Mouse (Mus musculus) heart, embryonic 16.5 days (tissue): ENCODE data around the gene Prkci. TPM values are rescaled to one million over a fixed set of nuclear protein-coding genes. Genes with fewer than 3 reads are reported as not detected.

ENCODE experiments used
- ATAC-seq: fragments of 200-750 bp; cut with Nextera tagmentation; replicated peaks from 2 replicates; pipeline ENCODE4 v1.8.0; 2017; ENCODE audit warnings: moderate number of reproducible peaks; ENCODE audit not compliant: insufficient read depth, low FRiP score; ENCODE audit errors: extremely low read depth
- H3K27ac ChIP-seq: fragments of 300-500 bp; sonication (generic); 2 replicates; pipeline ENCODE4 v1.5.1; 2014; ENCODE audit warnings: mild to moderate bottlenecking, low read length, control low read depth, moderate library complexity
- H3K27me3 ChIP-seq: fragments of 300-500 bp; sonication (generic); 2 replicates; pipeline ENCODE4 v1.6.1; 2014; ENCODE audit warnings: low read length, mixed read lengths; ENCODE audit not compliant: control insufficient read depth, insufficient read depth
- H3K36me3 ChIP-seq: fragments of 300-500 bp; sonication (generic); 2 replicates; pipeline ENCODE4 v1.6.1; 2014; ENCODE audit not compliant: control insufficient read depth, insufficient read depth
- H3K4me1 ChIP-seq: fragments of 300-500 bp; sonication (generic); 2 replicates; pipeline ENCODE4 v1.6.1; 2014; ENCODE audit warnings: low read length, mixed read lengths; ENCODE audit not compliant: control insufficient read depth, insufficient read depth
- H3K4me2 ChIP-seq: fragments of 300-500 bp; sonication (generic); 2 replicates; pipeline ENCODE4 v1.6.1; 2014; ENCODE audit warnings: low read depth, mild to moderate bottlenecking, control low read depth, low read length
- H3K4me3 ChIP-seq: fragments of 300-500 bp; sonication (generic); 2 replicates; pipeline ENCODE4 v1.5.1; 2014; ENCODE audit warnings: mild to moderate bottlenecking, control low read depth, low read length
- H3K9ac ChIP-seq: fragments of 300-500 bp; sonication (generic); 2 replicates; pipeline ENCODE4 v1.6.1; 2014; ENCODE audit warnings: low read length, control low read depth
- H3K9me3 ChIP-seq: fragments of 300-500 bp; sonication (generic); replicated peaks from 2 replicates; pipeline ENCODE4 v1.6.1; 2016; ENCODE audit warnings: low read length; ENCODE audit not compliant: control insufficient read depth
- WGBS: fragments of 180-500 bp; shearing (Covaris S2); extraction: QIAGEN DNeasy Blood & Tissue Kit; methylation state at CpG from one replicate; pipeline ENCODE4 v1.1.7; 2014; 5-methylcytosine and 5-hydroxymethylcytosine counted together
- polyA plus RNA-seq: library from polyadenylated mRNA; unstranded; fragments of >200 nt; fragmentation: Nextera tagmentation; extraction: Ambion mirVana; gene quantifications from 2 replicates; pipeline ENCODE4 v1.2.1, GENCODE M21; 2015

Gene Prkci
- polyA plus RNA-seq, 1 experiment from 2014 or later: 16.9 TPM

DNA sequence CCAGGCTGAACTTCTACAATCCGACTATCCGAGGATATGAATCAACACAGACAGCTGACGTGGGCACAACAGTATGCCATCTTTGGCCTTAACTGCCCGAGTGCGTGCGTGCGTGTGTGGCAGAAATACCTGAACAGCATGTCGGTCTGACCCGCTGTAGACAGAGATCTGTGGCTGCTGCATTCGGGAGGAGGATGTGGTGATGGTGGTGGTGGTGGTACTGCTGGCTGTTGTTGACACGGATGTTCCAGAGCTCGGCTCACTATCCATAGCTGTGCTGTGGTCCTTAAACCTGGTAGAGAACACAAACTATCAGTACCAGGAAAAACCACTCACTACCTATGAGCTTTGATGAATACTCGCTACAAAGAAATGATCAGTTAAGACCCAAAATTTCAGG lies 29.9 kb upstream of the Prkci start:
- no peak overlapping the region for H3K4me2 ChIP-seq
- no peak overlapping the region for H3K9ac ChIP-seq
- H3K27ac ChIP-seq: no peak overlapping the region
- 89% methylated on average over 13 of the region's 13 CpGs for WGBS
- H3K9me3 ChIP-seq: 0 out of 2 replicates have a peak, but pooled peaks cover 4% of the 10 kb centered on the region
- no peak for ATAC-seq
- H3K4me3 ChIP-seq: no peak overlapping the region
- peaks cover 29% of the 10 kb centered on the region for H3K36me3 ChIP-seq
- no peaks in the 10 kb centered on the region for H3K27me3 ChIP-seq
- peaks cover 11% of the 10 kb centered on the region for H3K4me1 ChIP-seq

DNA sequence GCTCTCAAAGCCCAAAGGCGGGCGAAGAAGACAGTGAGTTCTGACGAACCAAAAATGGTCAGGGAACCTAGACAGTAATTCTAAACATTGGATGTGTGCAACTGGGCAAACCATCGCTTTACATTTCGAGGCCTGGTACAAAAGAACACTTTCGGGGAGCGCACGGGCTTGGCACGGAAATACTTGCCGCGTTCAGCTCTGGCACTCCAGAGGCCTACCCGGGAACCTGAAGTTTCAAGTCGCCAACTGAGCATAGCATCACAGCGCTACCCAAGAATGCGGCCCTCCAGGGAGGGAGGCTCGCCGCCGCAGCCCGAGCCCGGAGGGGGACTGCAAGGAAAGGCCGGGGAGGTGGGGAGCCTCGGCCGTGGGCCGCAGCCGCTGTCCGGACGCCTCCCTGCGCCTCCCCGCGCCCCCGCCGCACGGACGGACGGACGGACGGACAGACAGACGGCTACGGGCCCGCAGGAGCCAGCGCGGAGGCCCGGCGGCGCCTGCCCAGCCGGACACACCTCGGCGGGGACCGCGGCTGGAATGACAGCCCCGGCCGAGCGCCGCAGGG lies 26.9 kb upstream of the Prkci start:
- Histone ChIP-seq H3K27ac (peak overlapping the region; percentile 90), H3K27me3 (no peaks in the 10 kb centered on the region), H3K9me3 (no peaks in the 10 kb centered on the region), H3K36me3 (peaks cover 13% of the 10 kb centered on the region), H3K9ac (peak overlapping the region; percentile 96), H3K4me2 (peak overlapping the region; percentile 75), H3K4me1 (peaks cover 11% of the 10 kb centered on the region), H3K4me3 (peak overlapping the region; percentile 97)
- WGBS: under 1% methylated on average over 37 of the region's 54 CpGs
- ATAC-seq: peak; percentile 69

DNA sequence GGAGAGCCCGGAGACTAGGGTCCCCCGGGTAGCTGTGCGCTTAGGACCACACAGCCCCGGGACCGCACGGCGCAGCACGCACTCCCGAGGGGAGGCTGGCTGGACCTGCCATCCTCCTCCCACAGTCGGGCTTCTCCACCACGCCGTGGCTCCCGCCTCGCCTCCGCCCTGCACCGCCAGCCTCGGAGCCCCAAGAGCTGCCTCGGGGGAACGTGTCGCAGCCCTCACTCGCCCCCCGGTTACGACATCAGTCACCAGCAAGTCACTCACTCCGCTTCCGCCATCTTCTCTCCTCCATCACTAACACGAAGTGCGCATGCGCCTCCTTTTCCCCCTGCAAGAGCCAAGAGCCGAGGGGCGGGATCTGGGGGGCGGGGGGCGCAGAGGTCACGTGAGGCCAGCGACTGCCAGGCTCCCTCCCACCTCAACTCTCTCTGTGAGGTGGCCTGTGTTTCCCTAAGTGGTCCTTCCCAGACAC lies 26.4 kb upstream of the Prkci start, which contains the start of gene Phc3:
Gene Phc3, minus strand, starts transcription at position 312 of the 478 bp plus-strand sequence.
- peak within 1 kb of the TSS; percentile 75 for H3K4me2 ChIP-seq
- peak within 1 kb of the TSS; percentile 90 for H3K27ac ChIP-seq
- H3K9me3 ChIP-seq: no peaks in the 10 kb centered on the region
- peak within 1 kb of the TSS; percentile 96 for H3K9ac ChIP-seq
- ATAC-seq: peak; percentile 89
- peak within 1 kb of the TSS; percentile 97 for H3K4me3 ChIP-seq
- peaks cover 11% of the 10 kb centered on the region for H3K4me1 ChIP-seq
- 2% methylated on average over 31 of the region's 34 CpGs for WGBS
- no peaks in the 10 kb centered on the region for H3K27me3 ChIP-seq
- H3K36me3 ChIP-seq: peaks cover 10% of the 10 kb centered on the region

DNA sequence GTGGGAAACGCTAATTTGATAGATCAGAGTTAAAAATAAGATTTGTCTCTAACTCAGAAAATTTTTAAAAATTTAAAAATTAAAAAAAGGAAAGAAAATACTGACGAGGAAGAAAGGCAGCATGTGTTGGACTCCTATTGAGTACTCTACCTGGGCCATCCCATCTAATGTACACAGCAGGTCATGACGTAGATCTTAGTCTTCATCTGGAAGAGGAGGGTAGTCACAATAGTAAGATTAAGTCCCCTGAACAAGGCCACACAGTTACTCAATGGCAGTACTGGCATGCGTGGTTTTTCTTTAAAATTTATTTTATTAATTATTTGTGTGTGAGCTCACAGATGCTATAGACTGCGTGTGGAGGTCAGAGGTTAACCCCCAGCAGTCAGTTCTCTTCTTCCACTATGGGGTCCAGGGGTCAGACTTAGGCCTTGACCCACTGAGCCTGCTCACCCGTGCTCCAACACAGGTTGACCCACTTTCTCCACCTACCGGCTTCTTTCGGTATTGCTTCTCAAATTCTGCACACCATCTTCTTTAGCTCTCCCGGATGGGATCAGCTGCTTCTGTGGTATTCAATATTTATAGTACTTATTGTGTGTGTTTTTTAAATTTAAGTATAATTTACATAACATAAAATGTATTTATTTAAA lies 20.3 kb upstream of the Prkci start:
- no peaks in the 10 kb centered on the region for H3K36me3 ChIP-seq
- no peaks in the 10 kb centered on the region for H3K9me3 ChIP-seq
- 45% methylated on average over 9 of the region's 9 CpGs for WGBS
- ATAC-seq: no peak; the same call in 1 of the 2 replicates
- H3K4me1 ChIP-seq: no peaks in the 10 kb centered on the region
- H3K27me3 ChIP-seq: no peaks in the 10 kb centered on the region
- no peak overlapping the region for H3K9ac ChIP-seq
- H3K4me2 ChIP-seq: no peak overlapping the region
- no peak overlapping the region for H3K4me3 ChIP-seq
- H3K27ac ChIP-seq: no peak overlapping the region

DNA sequence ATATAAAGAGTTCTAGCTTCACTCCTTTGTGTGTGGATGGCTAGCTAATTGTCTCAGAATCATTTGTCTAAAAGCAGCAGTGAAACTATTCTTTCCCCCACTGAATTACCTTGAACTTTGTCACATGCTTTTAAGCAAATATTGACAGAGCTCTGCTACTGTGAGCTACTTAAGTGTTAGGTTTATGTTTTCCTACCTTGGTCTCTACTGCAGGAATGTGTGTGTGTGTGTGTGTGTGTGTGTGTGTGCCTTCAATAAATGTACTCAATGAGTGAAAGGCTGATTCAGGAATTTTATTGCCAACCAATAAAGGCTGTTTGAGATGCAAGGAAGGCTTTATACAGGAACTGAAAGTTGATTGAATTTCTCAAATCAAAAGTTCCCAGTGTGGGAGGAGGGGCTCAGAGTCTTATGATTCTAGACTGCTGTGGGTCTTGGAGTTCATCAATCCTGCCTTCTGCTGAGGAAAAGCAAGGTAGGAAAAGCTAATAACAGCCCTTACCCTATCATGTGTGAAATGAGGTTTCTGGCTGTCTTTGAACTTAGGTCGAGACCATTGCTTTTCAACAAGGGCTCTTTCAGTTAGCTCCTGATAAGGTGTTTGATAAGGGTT lies 18.4 kb upstream of the Prkci start:
- Histone ChIP-seq H3K4me3 (no peak overlapping the region), H3K4me1 (no peaks in the 10 kb centered on the region), H3K9ac (no peak overlapping the region), H3K9me3 (no peaks in the 10 kb centered on the region), H3K4me2 (no peak overlapping the region), H3K36me3 (no peaks in the 10 kb centered on the region), H3K27ac (no peak overlapping the region), H3K27me3 (no peaks in the 10 kb centered on the region)
- 27% methylated on average over 1 of the region's 1 CpGs for WGBS
- ATAC-seq: no peak

DNA sequence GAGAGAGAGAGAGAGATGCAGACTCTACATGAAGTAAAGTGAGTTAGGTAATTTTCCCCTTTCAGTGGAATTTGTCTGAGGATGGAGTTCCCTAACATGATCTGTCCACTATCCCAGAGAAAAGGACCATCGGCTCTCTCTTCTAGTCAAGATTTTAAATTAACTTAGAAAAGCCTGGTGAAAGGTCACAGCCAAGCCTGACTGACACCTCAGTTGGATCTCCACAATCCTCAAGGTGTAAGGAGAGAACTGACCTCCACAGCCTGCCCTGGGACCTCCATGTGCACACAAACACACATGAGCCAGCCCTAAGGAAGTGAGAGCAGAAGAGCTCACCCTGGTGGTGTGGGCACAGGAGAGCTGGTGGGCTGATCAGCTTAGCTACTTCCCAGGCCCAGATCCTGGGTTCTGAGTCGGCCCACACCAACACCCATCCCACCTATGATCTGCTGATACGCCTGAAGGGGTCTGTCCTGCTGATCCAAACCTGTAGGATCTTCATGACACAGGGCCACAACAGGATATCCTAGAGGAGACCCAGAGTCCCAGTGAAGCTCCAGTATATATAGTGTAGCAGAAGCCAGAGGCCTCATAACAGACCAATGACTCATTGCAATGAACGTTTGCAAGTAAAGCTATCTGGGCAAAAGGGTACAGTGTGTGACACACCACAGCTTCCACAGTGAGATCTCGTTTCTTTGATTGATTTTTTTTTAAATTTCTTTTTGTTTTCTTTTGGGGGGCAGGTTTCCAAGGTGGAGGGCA lies 13.7 kb upstream of the Prkci start:
- Histone ChIP-seq H3K4me2 (no peak overlapping the region), H3K27me3 (no peaks in the 10 kb centered on the region), H3K4me1 (no peaks in the 10 kb centered on the region), H3K27ac (no peak overlapping the region), H3K9ac (no peak overlapping the region), H3K4me3 (no peak overlapping the region), H3K36me3 (no peaks in the 10 kb centered on the region), H3K9me3 (no peaks in the 10 kb centered on the region)
- peak; percentile 28; the same call in 1 of the 2 replicates for ATAC-seq
- WGBS: 54% methylated on average over 5 of the region's 5 CpGs

DNA sequence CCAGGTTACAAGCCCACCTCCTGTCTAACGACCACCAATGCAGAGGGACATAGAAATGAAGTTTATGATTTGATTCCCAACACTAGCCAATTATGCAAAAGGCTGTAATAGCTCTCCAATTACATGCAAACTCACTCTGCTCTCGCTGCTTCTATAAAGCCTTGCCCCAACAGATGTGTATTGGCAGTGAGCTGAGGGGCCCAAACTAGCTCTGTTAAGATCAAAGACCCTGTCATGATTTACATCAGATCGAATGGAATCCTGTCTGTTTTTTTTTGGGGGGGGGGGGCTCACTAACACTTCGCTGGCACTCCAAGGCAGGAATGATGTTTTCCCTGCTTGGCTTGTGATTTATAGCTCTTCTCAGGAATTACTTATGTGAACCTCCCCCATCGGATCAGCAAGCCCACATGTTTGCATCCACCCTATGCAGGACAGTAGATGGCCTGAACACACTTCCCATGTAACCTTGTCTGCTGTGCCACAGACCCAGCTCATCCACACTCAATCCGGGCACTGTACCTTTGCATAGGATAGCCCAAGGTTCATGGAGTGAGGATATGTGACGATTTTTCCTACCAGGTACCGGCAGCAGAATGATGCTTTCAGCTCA lies 12.5 kb upstream of the Prkci start:
- no peak overlapping the region for H3K4me2 ChIP-seq
- H3K9me3 ChIP-seq: no peaks in the 10 kb centered on the region
- H3K36me3 ChIP-seq: no peaks in the 10 kb centered on the region
- no peak overlapping the region for H3K9ac ChIP-seq
- no peak overlapping the region for H3K27ac ChIP-seq
- no peak overlapping the region for H3K4me3 ChIP-seq
- H3K4me1 ChIP-seq: peaks cover 4% of the 10 kb centered on the region
- no peak for ATAC-seq
- 61% methylated on average over 8 of the region's 8 CpGs for WGBS
- no peaks in the 10 kb centered on the region for H3K27me3 ChIP-seq

DNA sequence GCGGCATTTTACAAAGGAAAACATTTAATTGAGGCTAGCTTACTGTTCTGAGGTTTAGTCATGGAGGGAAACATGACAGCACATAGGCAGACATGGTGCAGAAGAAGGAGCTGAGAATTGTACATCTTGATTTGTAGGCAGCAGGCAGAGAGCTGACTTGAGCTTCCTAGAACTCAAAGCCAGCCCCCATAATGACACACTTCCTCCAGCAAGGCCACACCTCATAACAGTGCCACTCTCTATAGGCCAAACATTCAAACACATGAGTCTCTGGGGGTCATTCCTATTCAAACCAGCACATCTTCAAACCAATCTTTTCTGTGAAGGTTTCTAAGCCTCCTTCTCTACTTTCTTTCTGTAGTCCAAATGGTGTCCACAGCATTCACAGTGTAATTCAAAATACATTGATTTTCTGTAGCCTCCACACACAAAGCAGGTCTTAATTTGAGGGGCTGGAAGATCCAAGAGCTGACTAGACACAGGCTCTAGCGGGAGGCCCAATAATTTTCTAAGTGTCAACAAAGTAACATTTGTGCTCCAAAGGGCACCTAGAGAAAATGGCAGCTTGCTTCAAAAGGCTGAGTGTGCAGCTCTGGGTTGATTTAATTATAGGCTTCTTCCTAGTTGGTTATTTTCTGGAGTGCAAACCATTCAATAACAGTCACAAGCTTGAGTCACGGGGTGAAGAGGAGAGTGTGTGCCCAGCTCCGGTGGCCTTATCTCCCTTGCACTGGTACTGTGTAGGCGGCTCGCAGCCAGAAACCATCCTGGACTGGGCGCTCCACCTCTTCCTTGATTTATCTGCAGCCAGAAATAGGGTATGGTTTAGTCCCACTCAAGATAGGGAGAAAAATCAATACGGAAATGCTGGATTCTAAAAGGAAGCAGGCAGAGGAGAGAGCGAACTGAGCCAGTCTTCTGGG lies 7.9 kb upstream of the Prkci start:
- peak overlapping the region; percentile 0; the same call in 1 of the 2 replicates for H3K4me3 ChIP-seq

More for the DNA sequence above, 7.9 kb upstream of the Prkci start:
- Histone ChIP-seq H3K9me3 (no peaks in the 10 kb centered on the region), H3K27ac (peak overlapping the region; percentile 89), H3K27me3 (no peaks in the 10 kb centered on the region), H3K36me3 (no peaks in the 10 kb centered on the region), H3K4me2 (peak overlapping the region; percentile 51), H3K9ac (peak overlapping the region; percentile 33; the same call in 1 of the 2 replicates), H3K4me1 (peaks cover 4% of the 10 kb centered on the region)
- WGBS: 41% methylated on average over 9 of the region's 9 CpGs
- peak; percentile 98 for ATAC-seq
